Mouse (Mus musculus): ENCODE data around the gene Pde4d.

Gene Pde4d

DNA sequence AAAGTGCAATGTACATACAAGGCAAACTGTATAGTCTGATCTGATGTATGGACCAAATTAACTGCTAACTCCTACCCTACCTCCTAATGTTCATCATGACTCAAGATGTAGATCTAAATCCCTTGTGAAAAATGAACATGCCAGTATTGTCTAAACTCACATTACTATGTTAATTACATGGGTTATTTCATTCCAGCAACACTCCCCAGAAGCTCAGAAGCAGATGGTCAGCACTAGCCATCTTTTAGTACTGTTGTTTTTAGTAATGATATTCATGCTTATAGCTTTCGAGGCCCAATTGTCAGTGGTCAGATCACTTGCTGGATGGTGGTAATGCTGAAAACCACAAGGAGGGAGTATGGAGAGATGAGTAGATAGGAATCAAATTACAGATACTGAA lies 1127.0 kb downstream of the Pde4d start:
- no peak for DNase-seq (ENCODE audit: low spot score)

DNA sequence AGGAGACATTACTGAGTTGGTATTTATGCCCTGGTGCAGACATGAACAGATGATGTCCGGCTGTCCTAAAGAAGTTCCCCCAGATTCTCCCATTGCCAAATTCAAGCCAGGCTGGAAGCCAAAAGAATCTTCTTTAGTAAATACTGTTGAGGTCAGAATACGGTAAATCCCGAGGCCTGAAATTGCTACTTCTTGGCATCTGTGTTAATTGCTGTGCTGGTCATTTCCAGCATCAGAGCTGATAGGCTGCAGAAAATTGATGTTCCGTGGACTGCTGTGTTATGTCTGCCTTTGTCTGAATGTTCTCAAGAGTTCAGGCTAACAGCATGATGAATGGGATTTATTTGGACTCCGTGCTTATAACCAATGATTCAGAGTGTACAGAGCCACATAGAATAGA lies 1127.7 kb downstream of the Pde4d start:
- no peak for DNase-seq (ENCODE audit: low spot score)

DNA sequence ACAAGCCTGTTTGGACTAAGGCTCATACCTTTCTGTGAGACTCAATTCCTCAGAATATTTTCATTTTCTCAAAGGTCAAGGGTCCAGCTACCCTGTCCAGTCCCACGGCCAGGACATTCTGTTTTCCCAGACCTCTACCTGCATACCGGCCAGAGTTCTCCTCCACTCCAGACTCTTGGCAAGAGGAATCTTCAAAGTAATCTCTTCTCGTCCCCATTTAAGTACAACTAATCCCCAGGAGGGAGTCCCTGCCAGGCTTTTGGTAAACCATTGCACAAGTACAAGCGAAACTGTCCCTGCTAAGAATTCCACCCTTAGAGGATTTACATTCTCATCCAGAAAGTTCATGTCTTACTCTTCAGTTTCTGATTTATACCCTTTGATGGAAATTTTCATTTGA lies 1128.2 kb downstream of the Pde4d start:
- no peak for DNase-seq (ENCODE audit: low spot score)

DNA sequence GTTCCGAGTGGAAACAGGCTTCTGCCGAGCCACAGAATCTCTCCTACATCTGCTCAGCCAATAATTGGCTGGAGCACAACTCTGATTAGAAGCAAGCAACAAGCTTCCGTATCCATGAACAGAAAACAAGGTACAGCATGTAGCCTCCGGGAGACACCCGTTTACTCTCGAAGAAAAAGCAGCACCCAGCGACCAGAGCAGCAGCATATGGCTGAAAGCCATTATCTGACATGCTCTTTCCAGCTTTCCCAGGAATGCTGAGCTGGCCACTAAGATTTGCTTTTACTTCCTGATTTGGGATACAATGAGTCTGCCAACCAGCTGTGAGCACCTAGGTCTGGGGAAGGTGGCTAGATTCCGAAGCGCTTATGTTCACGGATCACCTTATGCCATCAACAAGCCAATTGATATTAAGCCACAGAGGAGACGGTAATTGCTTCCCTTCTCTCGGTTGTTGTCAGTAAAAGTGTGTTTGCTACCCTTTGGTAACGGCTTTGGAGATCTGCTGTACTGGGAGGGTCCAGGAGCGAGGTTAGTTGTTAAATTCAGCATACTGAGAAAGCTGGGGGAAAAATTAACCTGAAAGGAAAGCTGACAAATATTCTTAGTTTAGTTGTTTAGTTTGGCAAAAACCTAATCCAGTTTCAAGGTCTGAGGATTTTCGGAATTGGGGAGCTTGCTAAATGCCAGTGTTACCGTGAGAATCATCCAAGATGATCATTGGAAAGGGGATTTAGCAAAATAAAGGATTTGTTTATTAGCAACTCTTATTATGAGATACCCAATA lies 1131.7 kb downstream of the Pde4d start:
- no peak for DNase-seq (ENCODE audit: low spot score)

DNA sequence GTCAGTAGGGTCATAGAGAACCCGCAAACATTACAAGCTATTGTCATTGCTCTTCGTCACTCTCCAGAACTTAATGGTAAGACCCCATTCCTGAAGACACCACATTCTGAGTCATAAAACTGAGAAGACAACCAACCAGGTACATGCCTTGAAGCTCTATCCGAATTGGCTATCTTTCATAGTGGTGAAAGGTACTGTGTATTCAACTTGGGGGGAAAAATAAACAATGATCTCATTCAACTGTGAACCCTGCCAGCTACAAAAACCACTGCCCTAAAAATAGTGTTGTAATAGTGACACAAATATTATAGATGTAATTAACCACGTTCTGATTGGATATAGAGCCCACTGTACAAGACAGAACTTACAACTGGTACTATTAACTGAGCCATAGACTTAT lies 1140.3 kb downstream of the Pde4d start:
- DNase-seq (ENCODE audit: low spot score), result no peak

DNA sequence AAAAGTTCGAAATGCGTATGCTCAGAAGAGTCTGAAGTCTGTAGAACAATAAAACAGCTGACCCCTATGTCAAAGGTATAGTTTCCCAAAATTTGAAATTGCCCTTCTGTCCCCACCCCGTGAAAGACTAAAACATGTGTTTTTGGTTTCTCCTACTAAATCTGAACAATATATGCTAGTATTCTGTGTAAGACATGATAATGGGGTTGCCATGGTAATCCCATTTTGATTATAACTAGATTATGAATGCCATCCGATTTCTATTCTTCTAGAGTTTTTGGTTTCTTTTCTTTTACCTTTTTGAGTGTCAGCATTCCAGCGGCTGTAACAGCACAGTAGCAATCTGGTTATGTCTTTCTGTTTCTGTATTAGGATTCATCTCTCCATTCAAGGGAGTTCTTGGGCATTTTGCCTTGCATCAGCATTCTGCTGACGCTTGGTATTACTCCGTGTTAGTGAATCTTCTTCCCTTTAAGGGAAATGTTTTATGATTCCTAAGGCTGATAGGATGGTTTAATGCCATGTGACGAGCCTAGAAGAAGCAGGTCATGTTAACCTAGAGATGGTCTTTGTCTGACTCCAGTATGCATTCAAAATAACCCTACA lies 1142.5 kb downstream of the Pde4d start:
- DNase-seq (ENCODE audit: low spot score), result no peak

DNA sequence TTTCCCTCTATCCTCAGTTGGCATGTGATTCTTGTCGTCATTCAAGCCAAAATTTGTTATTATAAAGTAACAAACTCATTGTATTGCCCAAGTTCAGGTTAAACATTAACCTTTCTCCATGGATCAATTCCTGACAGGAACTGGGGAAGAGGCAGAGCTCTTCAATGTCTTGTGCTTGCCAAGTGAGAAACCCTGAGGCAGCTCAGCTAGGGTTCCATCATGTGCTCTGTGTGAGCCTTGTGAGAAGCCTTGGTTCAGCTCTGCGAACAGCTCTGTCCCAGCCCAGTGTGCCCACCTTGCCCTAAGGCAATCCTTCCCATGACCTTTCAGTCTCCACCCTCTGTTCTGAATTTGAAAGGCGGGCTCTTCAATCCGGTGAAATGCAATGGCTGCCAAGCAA lies 1150.0 kb downstream of the Pde4d start:
- DNase-seq (ENCODE audit: low spot score), result no peak

DNA sequence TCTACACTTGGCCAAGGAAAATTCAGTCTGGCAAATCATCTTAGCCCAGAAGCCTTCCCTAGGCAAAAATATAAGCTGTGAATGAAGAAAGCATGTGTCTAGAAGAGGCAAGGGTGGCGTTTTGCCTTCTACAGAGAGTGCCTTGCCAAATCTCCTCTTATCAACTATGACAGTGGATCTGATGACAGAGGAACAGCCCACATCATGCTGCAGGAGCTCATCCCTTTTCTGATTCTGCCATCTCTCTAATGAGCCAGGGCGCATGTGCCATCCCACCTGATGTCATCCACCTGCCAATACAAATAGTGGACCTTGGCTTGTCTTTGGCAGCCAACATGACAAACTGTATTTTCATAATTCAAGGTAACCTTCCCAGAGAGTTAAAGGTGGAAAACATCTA lies 1154.3 kb downstream of the Pde4d start:
- no peak for DNase-seq (ENCODE audit: low spot score)

DNA sequence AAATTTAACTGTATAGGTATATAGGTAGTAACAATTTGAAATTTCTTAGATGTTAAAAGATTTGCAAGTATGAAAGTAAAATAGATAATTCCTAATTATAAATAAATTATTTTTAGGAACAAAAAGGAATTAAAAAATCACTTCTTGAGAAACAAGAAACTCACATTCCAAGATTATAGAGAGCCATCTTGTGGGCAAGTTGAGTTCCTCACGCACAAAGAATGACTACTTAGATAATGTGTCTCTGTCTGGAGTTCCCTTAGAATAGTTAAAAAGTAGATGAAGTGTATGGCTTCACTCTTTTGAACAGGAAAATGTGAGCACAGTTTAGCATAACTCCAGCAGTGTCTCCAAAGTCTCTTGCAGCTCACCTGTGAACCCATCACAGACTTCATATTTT lies 1155.4 kb downstream of the Pde4d start:
- no peak for DNase-seq (ENCODE audit: low spot score)

DNA sequence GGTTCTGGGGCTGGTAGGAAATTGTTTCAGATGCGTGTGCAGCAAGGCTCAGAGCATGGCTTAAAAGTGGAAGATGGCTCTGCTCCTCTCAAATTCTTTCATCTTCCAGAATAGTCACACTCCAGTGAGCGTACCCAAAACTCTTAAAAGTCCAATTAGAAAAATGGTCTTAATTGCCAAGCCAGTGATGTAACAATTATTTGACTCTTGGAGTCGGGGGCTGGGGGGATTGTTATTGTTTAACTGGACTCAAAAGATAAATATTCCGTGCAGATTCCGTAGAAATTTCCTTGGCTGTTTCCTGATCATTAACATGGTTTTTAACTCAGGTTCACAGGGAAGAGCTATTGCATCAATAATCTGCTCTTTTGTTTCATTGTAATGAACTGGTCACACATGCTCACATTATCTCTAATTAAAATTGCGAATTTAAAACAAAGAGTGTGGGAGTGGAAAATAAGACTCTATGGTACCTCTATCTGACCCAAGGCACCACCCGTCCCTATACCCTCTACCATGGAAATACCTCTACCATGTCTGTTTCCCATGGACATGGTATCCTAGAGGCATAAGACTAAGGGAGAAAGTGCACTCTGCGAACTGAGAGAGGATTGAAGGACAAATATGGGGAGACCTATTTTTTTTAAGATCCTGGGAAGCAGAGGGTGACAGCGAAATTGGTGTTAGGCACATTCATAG lies 1159.5 kb downstream of the Pde4d start:
- DNase-seq (ENCODE audit: low spot score), result no peak

DNA sequence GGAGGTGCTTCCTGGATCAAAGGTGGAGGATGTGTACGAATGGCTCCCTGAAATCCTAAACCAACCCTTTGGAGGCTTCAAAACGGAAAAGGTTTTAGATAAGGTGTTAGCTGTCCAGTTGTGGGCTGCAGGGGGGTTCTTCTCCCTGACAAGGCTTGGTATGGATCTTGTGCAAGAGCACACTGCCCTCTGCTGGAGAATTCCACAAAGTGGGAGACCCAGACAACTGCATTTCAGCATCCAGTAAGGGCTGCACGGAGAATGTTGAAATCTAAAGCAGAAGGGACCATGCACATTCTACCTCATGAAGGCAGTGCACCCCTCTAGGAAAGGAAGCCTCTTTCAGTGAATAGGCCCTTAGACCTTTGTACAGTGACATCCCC lies 1160.0 kb downstream of the Pde4d start:
- peak; percentile 83 for DNase-seq (ENCODE audit: low spot score)

DNA sequence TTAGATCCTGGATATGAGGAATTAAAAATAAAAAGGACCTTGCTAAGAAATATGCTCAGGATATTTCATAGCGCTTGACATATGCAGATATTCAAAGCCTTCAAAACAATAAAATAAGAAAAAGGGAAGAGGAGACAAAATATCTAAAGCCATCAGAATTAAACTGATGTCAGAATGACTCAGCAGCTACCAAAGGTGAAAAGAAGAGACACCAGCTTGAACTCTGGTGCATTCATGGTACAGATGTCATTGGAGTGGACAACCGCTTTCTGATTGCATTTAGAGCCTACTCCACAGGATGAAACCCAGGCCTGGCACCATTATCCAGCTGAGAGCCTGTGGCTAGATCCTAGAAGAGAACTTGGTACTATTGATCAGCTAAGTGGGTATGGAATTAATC lies 1161.0 kb downstream of the Pde4d start:
- no peak for DNase-seq (ENCODE audit: low spot score)

DNA sequence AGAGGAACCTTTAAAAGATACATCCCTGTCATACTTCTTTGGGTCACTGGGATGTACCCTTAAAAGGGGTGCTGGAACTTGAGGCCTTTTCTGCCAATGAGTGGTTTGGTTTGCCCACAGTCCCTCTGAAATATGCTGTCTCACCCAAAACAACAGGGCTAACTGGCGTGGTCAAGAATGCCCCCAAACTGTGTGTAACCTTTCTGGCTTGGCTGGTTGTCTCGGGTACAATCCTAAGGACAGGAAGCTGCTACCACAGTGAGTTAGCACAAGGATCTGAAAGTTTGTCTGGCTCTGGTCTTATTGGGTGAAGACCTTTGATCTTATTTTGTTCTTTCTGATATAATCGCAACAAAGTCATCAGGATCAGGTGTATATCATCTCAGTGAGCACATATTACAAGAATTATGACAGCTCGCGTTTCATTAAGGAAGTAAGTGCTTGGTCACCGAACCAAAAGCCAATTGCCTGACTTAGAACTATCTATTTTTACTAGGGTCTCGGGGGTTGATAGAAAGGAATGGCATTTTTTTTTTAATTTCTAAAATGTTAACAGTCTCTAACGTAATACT lies 1165.6 kb downstream of the Pde4d start:
- DNase-seq (ENCODE audit: low spot score), result no peak

DNA sequence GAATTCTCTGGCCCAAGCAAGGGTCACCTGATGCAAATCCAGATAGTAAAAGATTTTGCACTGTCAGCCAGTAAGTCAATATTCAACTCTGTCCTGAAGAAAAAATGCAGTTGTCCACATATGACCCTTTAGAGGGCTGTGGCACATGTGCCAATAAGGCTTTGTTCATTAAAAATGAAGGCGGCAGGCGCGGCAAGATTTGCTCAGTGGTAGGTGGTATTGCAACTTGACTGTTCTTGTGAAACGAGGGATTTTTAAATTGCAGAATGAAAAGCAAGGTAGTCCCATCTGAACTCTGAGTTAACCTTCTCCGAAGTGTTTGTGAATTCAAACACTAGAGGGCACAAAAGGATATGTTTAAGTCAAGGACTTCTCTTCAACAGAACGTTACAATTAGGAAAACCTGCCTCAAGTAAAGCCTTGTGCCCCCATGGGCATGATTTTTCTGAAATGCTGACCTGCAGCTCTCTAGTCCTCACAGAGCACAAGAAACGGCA lies 1166.1 kb downstream of the Pde4d start:
- peak; percentile 72 for DNase-seq (ENCODE audit: low spot score)

DNA sequence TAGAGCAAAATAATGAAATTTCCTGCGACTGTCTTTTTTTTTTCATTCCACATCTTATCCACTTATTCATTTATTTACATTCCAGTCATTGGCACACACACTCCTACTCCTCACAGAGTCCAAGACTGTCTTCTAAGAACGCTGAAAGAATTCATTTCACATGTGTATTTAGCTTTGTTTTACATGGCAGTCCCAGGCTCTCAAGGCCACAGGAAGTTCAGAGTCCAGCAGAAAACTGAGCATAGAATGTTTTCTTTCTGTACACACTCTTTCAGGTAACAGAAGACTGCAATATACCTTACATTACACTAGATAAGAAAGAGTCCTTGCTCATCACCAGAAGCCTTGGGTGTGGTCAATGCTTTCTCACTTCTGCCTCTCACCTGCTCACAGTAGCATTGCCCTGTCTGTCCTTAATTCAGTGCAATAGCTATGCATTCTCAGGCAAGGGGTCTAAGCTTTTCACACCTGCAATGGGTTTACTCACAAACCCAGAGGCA lies 1169.5 kb downstream of the Pde4d start:
- no peak for DNase-seq (ENCODE audit: low spot score)

DNA sequence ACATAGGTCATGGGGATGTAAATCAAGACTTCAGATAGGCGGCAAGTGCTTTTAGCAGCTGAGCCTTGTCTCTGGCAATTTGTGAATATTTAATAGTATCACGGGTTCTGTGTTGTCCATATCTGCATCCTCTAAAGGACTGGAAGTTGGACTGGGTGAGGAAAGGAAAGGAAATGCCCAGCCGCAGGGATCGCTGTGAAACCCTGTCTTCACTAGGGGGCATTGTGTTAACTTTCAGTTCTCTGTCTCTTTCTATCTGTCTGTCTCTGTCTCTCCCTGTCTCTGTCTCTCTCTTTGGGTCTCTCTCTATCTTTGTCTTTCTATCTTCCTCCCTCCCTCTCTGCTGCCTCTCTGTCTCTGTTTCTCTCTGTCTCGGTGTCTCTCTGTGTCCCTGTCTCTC lies 1172.5 kb downstream of the Pde4d start:
- no peak for DNase-seq (ENCODE audit: low spot score)

DNA sequence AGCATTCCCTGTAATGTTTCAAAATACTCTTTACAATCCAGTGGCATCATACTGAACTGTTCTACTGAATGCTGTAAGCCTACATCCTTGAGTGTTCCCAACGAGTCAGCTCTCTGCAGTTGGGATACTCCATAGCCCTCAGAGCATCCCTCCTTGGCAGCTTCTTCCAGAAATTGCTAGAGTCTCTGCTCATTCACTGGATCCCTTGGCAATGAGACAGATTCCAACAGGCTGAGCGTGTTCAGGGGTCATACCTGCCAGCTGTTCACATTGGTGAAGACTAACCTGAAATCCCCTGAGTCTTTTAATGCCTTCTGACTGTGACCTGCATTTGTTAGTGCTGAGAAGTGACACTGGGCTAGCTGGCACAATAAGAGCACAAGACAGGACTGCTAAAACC lies 1173.5 kb downstream of the Pde4d start:
- no peak for DNase-seq (ENCODE audit: low spot score)

DNA sequence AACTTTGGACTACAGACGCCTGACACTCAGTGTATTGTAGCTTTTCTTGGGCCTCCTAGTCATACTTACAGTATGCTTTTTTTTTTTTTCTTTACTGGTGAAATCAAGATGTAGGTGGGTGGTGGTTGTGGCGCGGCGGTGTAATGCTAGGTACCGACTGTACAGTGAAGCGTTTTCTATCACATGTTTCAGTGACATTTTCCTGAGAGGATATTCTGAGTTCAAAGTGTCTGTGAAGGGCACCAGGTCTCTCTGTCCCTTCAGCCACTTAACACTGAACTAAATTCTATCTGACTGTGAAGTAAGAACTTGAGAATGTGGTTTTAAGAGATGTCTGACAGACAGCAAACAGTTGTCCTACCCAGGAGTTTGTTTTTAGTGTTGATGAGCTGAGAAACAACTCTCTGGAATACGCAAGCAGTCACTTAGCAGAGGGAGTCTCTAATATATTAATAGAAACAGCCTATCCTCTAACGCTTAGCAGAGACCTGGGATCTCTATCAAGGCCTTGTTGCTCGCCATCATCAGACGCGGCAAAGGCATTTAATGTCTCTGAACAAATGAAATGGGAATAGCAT lies 1175.1 kb downstream of the Pde4d start:
- no peak for DNase-seq (ENCODE audit: low spot score)

DNA sequence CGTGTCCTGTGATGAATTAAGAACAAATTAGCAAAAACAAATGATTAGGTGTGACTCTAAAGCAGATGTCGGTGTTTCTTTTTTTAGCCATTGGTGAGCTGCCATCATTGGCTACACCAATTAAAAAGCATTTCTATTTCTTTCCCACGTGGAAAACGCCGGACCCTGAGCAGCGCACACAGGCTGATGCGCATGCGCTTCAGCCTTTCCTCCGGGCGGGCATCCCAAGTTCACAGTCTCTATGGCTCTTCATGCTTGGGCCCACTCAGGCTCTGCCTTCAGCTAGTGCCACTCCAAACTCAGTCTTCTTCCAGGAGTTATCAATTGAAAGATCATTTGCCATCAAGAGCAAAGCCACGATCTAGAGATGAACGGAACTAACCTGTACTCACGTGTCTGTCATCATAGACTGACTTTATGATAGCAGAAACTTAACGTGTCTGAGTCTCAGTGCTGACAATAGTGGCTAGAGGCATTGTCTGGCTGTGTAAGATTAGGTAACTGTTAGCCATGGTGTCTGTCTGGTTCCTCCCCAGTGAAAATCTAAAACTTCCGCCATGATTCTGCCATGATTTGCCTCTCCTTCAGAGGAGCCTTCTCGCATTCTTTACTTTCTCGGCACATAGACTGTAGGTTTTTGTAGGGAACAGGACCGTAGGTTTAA lies 1175.8 kb downstream of the Pde4d start:
- no peak for DNase-seq (ENCODE audit: low spot score)

DNA sequence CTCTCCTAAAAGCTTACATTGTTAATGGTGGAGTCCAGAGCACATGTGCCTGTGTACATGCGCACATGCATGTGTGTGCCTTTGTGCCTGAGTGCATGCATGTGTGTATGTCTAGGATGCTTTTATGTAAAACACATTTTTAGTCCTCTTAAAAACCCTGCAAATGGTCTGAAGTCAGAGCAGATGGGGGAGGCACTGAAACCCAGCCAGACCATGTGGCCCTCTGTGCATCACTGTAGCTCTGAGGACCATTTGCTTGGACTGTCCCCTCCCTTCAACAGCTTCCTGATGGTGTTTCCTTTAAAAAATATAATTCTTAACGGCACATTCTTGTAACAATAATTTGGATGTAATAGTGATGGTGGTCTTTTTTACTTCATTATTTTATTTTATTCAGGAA lies 1177.5 kb downstream of the Pde4d start:
- DNase-seq (ENCODE audit: low spot score), result no peak

DNA sequence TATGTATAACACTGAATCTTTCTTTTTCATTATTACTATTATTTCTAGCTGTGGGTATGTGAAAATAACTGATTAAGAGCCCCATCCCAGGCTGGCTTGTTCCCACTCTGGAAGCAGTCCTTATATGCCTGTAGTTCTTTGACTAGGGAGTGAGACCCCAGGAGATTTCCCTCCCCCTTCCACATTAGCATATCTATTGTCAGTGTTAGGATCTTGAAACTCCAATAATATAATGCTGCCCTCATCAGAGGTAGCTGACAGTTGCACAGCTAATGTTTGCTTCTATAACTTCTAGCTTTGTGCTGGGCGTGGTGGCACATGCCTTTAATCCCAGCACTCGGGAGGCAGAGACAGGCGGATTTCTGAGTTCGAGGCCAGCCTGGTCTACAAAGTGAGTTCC lies 1178.9 kb downstream of the Pde4d start:
- no peak for DNase-seq (ENCODE audit: low spot score)

DNA sequence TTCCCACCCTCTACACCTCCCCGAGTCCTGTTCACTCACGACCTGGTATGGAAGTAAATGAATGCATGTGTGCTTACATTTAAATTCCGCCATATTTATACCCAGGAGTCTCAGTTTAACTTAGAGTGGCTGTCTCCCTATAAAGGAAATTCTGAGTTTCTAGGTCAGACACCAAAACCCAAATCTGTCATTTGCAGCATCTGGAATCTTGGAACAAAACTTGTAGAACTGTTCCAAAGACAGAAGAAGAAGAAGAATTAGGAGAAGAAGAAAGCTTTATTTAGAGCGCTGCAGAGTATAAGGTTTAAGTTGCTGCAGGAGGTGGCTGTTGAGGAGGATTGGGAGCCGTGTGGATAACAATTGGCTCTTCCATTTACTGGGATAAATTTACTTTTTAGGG lies 1179.5 kb downstream of the Pde4d start:
- no peak for DNase-seq (ENCODE audit: low spot score)
